Mouse (Mus musculus) heart, embryonic 15.5 days (tissue): ENCODE results near the gene Baz2b. TPM values are rescaled to one million over a fixed set of nuclear protein-coding genes. Genes with fewer than 3 reads are reported as not detected.

Experiments
- ATAC-seq: fragments of 200-750 bp; cut with Nextera tagmentation; replicated peaks from 2 replicates; pipeline ENCODE4 v1.8.0; 2017; ENCODE audit warnings: low read depth, moderate TSS enrichment; ENCODE audit not compliant: insufficient number of reproducible peaks, insufficient read depth, low FRiP score
- H3K27ac ChIP-seq: fragments of 300-500 bp; sonication (generic); 2 replicates; pipeline ENCODE4 v1.5.1; 2015; ENCODE audit warnings: mild to moderate bottlenecking, inconsistent platforms
- H3K27me3 ChIP-seq: fragments of 300-500 bp; sonication (generic); 2 replicates; pipeline ENCODE4 v1.6.1; 2015; ENCODE audit warnings: inconsistent platforms
- H3K36me3 ChIP-seq: fragments of 300-500 bp; sonication (generic); 2 replicates; pipeline ENCODE4 v1.6.1; 2015; ENCODE audit warnings: mild to moderate bottlenecking, inconsistent platforms
- H3K4me1 ChIP-seq: fragments of 300-500 bp; sonication (generic); replicated peaks from 2 replicates; pipeline ENCODE4 v1.6.1; 2015; ENCODE audit warnings: inconsistent platforms
- H3K4me2 ChIP-seq: fragments of 300-500 bp; sonication (generic); 2 replicates; pipeline ENCODE4 v1.6.1; 2015; ENCODE audit warnings: inconsistent platforms, mild to moderate bottlenecking, moderate library complexity
- H3K4me3 ChIP-seq: fragments of 300-500 bp; sonication (generic); 2 replicates; pipeline ENCODE4 v1.5.1; 2015; ENCODE audit warnings: mild to moderate bottlenecking, inconsistent platforms
- H3K9ac ChIP-seq: fragments of 300-500 bp; sonication (generic); 2 replicates; pipeline ENCODE4 v1.6.1; 2015; ENCODE audit warnings: mild to moderate bottlenecking, inconsistent platforms
- H3K9me3 ChIP-seq: fragments of 300-500 bp; sonication (generic); replicated peaks from 2 replicates; pipeline ENCODE4 v1.6.1; 2016; ENCODE audit warnings: inconsistent platforms
- WGBS: fragments of 180-500 bp; shearing (Covaris S2); methylation state at CpG from one replicate; pipeline ENCODE4 v1.1.7; 2015; ENCODE audit warnings: mixed read lengths; 5-methylcytosine and 5-hydroxymethylcytosine counted together
- polyA plus RNA-seq: library from polyadenylated mRNA; unstranded; fragments of >200 nt; fragmentation: Nextera tagmentation; extraction: Ambion mirVana; gene quantifications from 2 replicates; pipeline ENCODE4 v1.2.1, GENCODE M21; 2015

Gene Baz2b
- polyA plus RNA-seq, 1 experiment from 2014 or later = 42.3 TPM

DNA sequence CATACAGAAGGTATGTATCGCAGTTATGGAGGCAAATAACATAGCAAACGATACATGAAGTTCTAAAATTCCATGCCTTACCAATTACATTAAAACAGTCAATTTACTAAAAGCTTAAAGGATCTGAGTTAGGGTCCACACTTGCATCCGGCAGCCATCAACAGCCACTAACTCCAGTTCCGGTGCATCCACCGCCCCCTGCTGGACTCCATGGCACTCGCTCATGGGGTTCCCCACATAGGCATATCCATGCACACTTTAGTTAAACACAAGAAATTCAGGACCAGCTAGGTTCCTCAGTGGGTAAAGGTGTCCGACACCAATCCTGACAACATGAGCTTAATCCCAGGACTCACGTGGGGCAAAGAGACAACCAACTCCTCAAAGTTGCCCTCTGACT lies 9.0 kb downstream of the Baz2b start:
- Histone ChIP-seq H3K27ac (no peak overlapping the region), H3K9me3 (no peaks in the 10 kb centered on the region), H3K36me3 (peaks cover 3% of the 10 kb centered on the region; the same call in 1 of the 2 replicates), H3K9ac (no peak overlapping the region), H3K4me3 (no peak overlapping the region), H3K27me3 (no peaks in the 10 kb centered on the region), H3K4me2 (no peak overlapping the region), H3K4me1 (no peaks in the 10 kb centered on the region)
- no peak for ATAC-seq
- 58% methylated on average over 8 of the region's 8 CpGs for WGBS

DNA sequence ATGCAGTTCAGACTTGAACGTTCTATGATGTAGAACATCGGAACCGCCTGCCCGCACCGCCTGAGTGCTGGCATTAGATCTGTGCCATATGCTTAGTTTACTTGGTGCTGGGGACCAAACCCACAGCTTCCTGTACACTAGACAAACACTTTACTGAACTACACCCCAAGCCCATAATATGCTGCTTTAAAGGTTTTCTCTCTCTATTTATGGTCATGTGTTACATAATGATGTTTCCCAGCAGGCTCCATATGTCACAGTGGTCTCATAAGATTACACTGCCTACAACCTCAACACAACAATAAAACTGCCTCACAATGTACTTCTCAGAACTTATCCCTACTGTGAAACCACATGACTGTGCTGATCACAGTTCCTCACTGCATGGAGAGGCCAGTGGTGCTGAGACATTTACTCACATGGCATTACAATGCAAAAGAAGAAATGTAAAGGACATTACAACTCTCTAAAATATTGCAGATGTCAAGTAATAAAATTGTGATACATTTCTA lies 9.5 kb downstream of the Baz2b start:
- no peaks in the 10 kb centered on the region for H3K9me3 ChIP-seq
- H3K36me3 ChIP-seq = no peaks in the 10 kb centered on the region; the same call in 1 of the 2 replicates
- no peak overlapping the region for H3K4me2 ChIP-seq
- ATAC-seq = no peak
- H3K27ac ChIP-seq = no peak overlapping the region
- no peak overlapping the region for H3K9ac ChIP-seq
- no peak overlapping the region for H3K4me3 ChIP-seq
- H3K4me1 ChIP-seq = no peaks in the 10 kb centered on the region
- H3K27me3 ChIP-seq = no peaks in the 10 kb centered on the region
- 95% methylated on average over 5 of the region's 5 CpGs for WGBS

DNA sequence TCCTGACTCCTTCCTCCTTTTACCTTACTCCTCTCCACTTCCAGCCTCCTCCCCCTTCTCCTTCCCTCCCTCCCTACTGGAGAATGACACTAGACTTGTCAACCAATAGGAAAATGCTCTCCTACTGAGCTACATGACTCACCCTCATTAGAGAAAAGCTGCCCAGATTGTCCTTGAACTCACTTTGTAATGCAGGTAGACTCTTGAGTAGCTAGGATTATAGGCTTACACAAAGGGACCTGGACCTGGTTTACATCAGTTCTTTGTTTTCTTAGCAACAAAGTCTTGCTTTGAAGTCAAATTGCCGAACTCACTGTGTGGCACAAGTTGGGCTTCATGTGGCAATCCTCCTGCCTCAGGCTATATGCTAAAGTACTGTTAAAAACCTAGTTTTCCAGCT lies 12.8 kb downstream of the Baz2b start:
- H3K4me1 ChIP-seq = no peaks in the 10 kb centered on the region
- 73% methylated on average over 1 of the region's 1 CpGs for WGBS
- no peak overlapping the region for H3K27ac ChIP-seq
- H3K27me3 ChIP-seq = no peaks in the 10 kb centered on the region
- ATAC-seq = no peak
- H3K36me3 ChIP-seq = no peaks in the 10 kb centered on the region
- no peaks in the 10 kb centered on the region for H3K9me3 ChIP-seq
- no peak overlapping the region for H3K4me3 ChIP-seq
- H3K4me2 ChIP-seq = no peak overlapping the region
- no peak overlapping the region for H3K9ac ChIP-seq

DNA sequence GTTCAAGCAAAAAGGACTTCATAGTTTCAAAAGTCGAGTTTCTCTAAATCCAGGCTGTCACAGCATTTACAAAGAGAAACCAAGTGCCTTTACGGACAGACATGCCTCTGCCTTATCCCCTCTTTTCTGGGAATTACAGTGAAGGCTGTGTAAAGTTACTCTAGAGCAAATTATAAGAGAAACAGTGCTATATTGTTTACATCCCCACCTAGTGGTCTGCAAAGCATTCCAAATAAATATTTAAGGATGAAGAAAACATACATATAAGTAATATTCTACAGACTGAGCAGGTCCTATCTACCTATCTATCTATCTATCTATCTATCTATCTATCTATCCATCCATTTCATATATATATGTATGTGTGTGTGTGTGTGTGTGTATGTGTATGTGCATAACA lies 27.9 kb downstream of the Baz2b start:
- H3K9ac ChIP-seq = no peak overlapping the region
- H3K4me2 ChIP-seq = no peak overlapping the region
- no peaks in the 10 kb centered on the region for H3K27me3 ChIP-seq
- ATAC-seq = no peak
- no peaks in the 10 kb centered on the region for H3K4me1 ChIP-seq
- H3K27ac ChIP-seq = no peak overlapping the region
- no peaks in the 10 kb centered on the region for H3K36me3 ChIP-seq
- no peaks in the 10 kb centered on the region for H3K9me3 ChIP-seq
- no peak overlapping the region for H3K4me3 ChIP-seq
- WGBS = 52% methylated on average over 2 of the region's 2 CpGs

DNA sequence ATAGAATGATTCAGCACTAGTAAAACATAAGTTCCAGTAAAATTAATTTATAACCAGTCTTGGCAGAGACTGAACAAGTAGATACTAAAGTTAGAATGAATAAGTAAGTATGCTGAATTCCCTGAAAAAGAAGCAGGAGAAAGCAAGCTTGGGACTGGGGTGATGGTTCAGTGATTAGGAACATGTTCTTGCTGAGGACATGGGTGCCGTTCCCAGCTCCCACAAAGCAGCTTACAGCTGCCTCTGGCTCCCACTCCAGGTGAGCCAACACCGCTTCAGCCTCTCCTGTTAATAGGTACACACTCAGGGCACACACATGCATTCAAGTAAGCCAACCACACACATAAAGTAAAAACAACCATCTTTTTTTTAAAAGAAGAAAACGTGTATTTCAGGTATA lies 32.1 kb downstream of the Baz2b start:
- H3K9me3 ChIP-seq = no peaks in the 10 kb centered on the region
- H3K36me3 ChIP-seq = no peaks in the 10 kb centered on the region
- no peaks in the 10 kb centered on the region for H3K4me1 ChIP-seq
- no peaks in the 10 kb centered on the region for H3K27me3 ChIP-seq
- WGBS = 81% methylated on average over 3 of the region's 3 CpGs
- ATAC-seq = no peak
- H3K9ac ChIP-seq = no peak overlapping the region
- H3K4me2 ChIP-seq = no peak overlapping the region
- no peak overlapping the region for H3K27ac ChIP-seq
- no peak overlapping the region for H3K4me3 ChIP-seq

DNA sequence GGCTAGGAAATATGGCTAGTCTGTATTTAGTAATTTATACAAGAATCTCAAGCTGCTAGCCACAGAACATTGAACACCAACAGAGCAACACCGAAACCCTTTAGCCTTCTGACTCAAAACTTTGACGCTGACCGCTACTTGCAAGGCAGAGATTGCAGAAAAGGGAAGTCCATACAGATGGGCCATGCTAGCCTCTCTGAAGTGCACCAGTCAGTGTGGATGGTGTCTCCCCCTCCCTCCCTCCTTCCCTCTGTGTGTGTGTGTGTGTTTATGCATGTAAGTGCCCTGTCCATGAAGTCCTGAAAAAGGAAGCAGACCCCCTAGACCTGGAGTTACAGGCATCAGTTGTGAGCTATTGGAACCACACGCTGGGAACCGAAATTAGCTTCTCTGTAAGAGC lies 33.6 kb downstream of the Baz2b start:
- no peak overlapping the region for H3K4me3 ChIP-seq
- WGBS = 76% methylated on average over 5 of the region's 5 CpGs
- no peaks in the 10 kb centered on the region for H3K36me3 ChIP-seq
- no peaks in the 10 kb centered on the region for H3K4me1 ChIP-seq
- no peaks in the 10 kb centered on the region for H3K27me3 ChIP-seq
- no peak overlapping the region for H3K9ac ChIP-seq
- H3K9me3 ChIP-seq = no peaks in the 10 kb centered on the region
- no peak for ATAC-seq
- H3K27ac ChIP-seq = no peak overlapping the region
- no peak overlapping the region for H3K4me2 ChIP-seq

DNA sequence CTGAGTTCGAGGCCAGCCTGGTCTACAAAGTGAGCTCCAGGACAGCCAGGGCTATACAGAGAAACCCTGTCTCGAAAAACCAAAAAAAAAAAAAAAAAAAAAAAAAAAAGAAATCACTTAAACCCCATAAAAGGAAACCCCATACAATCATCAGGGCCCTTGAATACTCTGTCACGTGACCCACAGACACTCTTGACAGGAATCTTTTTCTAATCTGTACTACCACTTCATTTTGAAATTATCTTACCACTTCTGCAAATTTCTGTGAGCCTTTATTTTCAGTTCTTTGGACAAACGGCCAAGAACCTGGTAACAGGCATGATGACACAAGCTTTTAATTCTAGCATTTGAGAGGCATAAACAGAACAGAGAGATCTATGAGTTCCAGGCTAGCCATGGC lies 34.6 kb downstream of the Baz2b start:
- ATAC-seq = no peak
- H3K9ac ChIP-seq = no peak overlapping the region
- WGBS = 83% methylated on average over 3 of the region's 4 CpGs
- H3K4me2 ChIP-seq = no peak overlapping the region
- no peaks in the 10 kb centered on the region for H3K36me3 ChIP-seq
- H3K27ac ChIP-seq = no peak overlapping the region
- no peaks in the 10 kb centered on the region for H3K4me1 ChIP-seq
- H3K4me3 ChIP-seq = no peak overlapping the region
- H3K9me3 ChIP-seq = no peaks in the 10 kb centered on the region
- no peaks in the 10 kb centered on the region for H3K27me3 ChIP-seq

DNA sequence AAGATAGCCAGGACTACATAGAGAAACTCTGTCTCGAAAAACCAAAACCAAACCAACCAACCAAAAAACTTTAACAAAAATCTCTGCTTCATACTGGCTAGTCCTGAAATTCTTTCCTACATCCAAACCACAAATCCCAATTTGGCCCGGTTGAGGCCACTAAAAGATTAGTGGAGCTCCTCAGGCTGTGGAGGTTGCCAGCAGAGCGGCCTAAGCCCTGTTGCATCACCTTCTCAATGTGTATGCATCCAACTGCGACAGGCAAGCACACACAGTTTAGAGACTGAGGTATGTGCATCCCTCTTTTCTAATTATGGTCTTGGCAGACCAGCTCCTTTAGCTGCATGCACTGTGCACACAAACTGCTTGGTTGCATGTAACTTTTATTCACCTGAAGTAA lies 36.0 kb downstream of the Baz2b start:
- Histone ChIP-seq H3K27ac (no peak overlapping the region), H3K4me3 (no peak overlapping the region), H3K4me1 (no peaks in the 10 kb centered on the region), H3K36me3 (no peaks in the 10 kb centered on the region), H3K4me2 (no peak overlapping the region), H3K9ac (no peak overlapping the region), H3K27me3 (no peaks in the 10 kb centered on the region), H3K9me3 (no peaks in the 10 kb centered on the region)
- ATAC-seq = no peak
- 88% methylated on average over 4 of the region's 4 CpGs for WGBS

DNA sequence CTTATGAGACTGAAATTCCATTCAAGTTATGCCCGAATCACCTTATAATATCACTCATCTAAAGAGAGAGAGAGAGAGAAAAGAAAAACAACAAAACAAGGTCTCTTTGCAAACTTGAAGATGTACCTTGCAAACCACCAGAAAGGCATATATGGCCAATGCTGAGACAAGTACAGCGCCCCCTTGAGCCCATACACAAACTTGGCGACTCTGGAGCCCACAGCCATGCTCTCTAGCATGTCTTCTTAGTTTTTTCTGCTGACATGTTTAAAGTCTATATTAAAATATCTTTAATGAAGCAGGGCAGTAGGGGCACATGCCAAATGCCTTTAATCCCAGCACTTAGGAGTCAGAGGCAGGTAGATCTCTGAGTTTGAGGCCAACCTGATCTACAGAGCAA lies 36.4 kb downstream of the Baz2b start:
- no peaks in the 10 kb centered on the region for H3K4me1 ChIP-seq
- no peaks in the 10 kb centered on the region for H3K27me3 ChIP-seq
- no peaks in the 10 kb centered on the region for H3K36me3 ChIP-seq
- WGBS = 60% methylated on average over 3 of the region's 3 CpGs
- no peaks in the 10 kb centered on the region for H3K9me3 ChIP-seq
- ATAC-seq = no peak
- H3K4me3 ChIP-seq = no peak overlapping the region
- H3K9ac ChIP-seq = no peak overlapping the region
- no peak overlapping the region for H3K4me2 ChIP-seq
- H3K27ac ChIP-seq = no peak overlapping the region

DNA sequence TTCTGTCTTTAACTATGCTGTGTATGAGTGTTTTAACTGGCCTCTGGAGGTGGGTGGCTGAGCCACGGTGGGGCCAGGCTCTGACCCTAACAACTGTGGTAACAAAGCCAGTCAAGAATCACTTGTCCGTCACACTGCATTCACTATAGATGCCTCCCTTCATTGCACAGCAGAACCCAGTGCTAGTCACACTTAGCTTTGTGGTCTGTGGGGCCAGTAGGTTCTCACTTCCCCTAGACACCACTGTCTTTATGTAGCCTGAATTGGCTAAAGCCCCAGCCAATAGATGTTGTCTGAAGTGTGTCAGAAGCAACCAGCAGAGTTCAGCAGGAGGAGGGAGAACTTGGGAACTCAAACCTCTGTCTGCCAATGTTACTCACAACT lies 37.1 kb downstream of the Baz2b start:
- Histone ChIP-seq H3K4me2 (no peak overlapping the region), H3K9ac (no peak overlapping the region), H3K27me3 (no peaks in the 10 kb centered on the region), H3K9me3 (no peaks in the 10 kb centered on the region), H3K4me1 (no peaks in the 10 kb centered on the region), H3K27ac (no peak overlapping the region), H3K4me3 (no peak overlapping the region), H3K36me3 (no peaks in the 10 kb centered on the region)
- no peak for ATAC-seq
- WGBS = 78% methylated on average over 2 of the region's 2 CpGs

DNA sequence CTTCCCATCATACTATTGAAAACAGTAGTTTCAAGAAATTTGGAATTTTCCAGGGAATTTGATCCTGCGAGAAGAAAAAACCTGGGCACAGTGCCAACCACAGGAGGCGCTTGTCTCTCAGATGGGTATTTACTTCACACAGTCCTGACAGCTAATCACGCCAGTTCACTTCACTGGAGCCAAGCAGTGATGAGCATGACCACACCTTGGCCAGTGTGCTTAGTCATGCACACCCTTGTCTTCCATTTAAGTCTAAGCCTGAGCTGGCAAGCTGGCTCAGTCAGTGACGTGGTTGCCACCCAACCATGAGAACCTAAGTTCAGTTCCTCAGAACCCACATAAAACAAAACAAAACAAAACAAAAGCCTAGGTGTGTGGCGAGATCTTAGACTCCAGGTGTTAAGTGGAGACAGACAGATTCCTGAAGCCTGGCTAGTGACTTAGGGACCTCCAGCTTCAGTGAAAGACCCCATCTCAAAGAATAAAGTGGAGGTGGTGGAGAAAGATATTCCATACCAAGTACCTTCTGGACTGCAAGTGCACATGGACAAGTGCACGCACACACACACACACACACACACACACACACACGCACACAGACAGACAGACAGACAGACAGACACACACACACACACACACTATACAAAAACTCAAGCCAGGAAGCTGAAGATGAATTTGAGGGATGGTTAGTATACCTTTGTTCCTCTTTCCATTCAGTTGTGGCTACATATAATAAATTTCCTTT lies 37.7 kb downstream of the Baz2b start:
- H3K4me3 ChIP-seq = no peak overlapping the region
- H3K27me3 ChIP-seq = no peaks in the 10 kb centered on the region
- no peaks in the 10 kb centered on the region for H3K9me3 ChIP-seq
- H3K9ac ChIP-seq = no peak overlapping the region
- no peaks in the 10 kb centered on the region for H3K4me1 ChIP-seq
- no peak for ATAC-seq
- WGBS = 58% methylated on average over 7 of the region's 7 CpGs
- no peak overlapping the region for H3K4me2 ChIP-seq
- H3K36me3 ChIP-seq = no peaks in the 10 kb centered on the region
- H3K27ac ChIP-seq = no peak overlapping the region

DNA sequence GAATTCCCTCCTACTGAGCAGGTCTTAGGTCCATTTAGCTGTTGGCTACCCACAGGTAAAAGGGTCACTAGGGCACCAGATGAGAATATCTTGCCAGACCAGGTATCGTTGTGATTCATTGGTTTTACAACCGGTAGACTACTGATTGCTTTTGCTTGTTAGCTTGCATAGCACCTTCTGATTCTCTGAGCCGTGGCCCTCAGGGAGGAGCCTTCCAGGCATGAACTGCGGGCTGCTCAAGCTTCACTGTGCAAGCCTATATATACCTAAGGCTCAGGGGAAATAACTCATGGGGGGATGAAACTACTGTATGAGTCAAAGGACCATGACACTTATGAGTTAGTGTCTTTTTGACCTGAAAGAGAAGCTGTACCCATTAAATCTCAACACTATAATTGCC lies 42.8 kb downstream of the Baz2b start:
- no peak overlapping the region for H3K27ac ChIP-seq
- H3K36me3 ChIP-seq = no peaks in the 10 kb centered on the region
- WGBS = 87% methylated on average over 4 of the region's 4 CpGs
- H3K4me1 ChIP-seq = no peaks in the 10 kb centered on the region
- H3K4me2 ChIP-seq = no peak overlapping the region
- no peak overlapping the region for H3K4me3 ChIP-seq
- no peaks in the 10 kb centered on the region for H3K9me3 ChIP-seq
- ATAC-seq = no peak
- H3K27me3 ChIP-seq = no peaks in the 10 kb centered on the region
- no peak overlapping the region for H3K9ac ChIP-seq
